Mouse (Mus musculus) natural killer cell, adult 2 months (primary cell): Measurements from ENCODE around the gene Snx25.

Experiments
- DNase-seq, 2 experiments: peaks; one replicate each; pipeline ENCODE4 v3.0.0; 2022; ENCODE audit warnings: low spot score in 2 of 2

The Snx25 gene

DNA sequence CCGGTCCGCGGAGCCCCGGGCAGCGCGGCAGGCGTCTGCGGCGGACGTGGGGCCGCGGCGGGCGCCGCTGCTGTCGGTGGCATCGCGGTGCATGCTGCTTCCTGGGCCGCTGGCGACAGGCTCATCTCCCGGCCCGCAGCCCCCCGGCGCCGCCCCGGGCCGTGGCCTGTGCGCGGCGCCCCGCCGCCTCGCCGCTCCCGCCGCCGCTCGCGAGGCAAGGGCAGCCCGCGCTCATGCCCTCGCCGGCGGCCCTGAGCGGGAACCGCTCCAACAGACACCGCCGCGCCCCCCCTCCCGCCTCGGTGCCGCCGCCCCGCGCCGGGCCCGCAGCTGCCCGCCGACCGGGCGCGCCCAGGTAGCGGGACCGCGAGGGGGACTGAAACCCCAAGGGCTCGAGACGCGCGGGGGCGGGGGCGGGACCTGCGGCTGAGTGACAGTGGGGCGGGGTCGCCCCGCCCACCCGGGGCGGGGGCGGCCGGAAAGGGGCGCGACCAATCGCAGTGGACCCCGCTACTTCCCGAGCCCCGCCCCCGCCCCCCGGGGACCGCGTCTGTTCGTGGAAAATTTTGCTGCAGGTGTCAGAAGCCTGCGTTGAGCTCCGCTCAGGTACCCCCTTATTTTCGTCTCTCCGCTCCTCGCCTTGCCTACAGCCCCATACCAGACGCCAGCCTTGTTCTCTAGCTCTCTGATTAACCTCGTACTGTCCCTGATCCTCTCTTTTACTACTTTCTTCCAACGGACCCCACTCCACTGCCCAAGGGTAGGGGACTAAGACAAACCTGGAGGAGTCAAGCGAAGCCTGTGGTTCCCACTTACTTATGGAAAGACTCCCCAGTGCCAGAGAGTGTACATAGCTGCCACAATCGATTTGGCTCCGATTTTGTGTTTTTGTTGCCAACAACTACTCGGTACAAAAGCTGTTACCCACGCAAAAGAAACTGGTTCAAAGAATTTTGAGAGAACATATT lies at the start of gene Snx25:
Snx25 (minus strand) TSS at position 96 of the 968 bp plus-strand sequence.
- DNase-seq = peak; percentile 64 to 86

DNA sequence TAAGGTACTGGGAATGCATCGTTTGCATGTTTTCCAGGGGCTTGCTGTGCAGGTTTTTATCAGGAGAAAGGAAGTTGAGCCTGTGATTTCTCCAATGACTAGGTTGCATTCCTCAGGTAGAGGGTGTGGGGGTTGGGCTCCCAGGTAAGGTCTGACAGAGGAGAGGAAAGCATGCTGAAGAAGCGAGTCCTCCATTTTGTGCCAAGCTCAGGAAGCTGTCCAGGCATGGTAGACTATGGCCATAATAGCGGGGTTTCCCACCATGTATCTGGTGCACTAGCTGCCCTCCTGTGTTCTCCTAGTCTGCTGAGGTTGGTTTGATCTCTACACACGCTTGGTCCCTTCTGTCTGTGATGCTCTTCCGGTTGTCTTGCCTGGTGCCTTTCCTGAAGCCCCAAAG lies 45.7 kb upstream of the Snx25 start:
- no peak for DNase-seq

DNA sequence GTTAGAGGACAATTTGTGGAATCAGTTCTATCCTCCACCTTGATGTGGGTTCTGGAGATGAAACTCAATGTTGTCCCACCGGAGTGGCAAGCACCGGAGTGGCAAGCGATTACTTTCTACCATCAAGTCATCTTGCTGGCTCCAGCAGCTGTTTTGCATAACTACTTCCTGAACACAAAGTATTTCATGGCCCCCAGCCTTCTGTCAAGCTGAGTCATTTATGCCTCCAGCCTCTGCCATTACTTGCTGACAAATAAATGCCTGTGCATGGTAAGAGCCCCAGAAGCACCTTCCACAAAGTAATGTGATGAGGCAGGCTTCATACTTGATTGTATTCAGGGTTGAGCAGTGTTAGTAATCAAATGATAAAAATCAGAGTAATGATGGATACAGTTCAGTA lies 44.9 kb upstream of the Snx25 start:
- no peak for DNase-seq

DNA sequence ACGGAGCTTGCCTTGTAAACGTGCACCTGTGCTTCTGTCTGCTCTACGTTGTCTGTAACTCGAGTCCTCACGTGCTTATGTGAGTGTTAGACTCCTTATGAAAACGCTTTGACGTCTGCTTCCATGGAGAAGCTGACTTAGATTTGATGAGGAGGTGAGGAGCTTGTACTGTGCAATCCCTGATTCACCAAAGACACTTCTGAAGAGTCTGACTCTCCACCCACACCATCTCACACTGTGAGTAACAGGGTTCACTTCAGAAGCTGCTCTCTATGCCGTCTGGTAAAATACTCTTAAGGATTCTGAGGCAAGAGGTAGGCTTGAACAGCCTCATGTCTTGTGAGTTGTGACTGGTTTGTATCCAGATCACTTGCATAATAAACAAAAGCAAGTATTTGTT lies 41.1 kb upstream of the Snx25 start:
- DNase-seq = no peak

DNA sequence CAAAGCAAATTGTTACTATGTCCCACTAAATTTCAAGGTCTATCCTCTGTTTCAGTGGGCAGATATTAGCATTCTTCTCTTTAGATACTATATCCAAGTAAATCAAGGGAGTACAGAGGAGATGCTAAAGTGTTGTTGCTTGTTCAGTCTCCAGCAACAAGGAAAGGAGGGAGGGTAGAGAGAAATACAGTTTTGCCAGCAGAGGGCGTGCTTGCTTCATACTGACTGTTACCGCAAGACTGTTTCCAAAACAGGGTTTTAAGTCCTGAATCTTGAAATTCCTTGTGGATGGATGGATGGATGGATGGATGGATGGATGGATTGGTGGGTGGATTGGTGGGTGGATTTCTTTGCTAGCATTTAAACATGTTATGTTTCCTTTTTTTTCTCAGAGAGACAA lies 33.4 kb upstream of the Snx25 start:
- DNase-seq = peak; percentile 26 to 47

DNA sequence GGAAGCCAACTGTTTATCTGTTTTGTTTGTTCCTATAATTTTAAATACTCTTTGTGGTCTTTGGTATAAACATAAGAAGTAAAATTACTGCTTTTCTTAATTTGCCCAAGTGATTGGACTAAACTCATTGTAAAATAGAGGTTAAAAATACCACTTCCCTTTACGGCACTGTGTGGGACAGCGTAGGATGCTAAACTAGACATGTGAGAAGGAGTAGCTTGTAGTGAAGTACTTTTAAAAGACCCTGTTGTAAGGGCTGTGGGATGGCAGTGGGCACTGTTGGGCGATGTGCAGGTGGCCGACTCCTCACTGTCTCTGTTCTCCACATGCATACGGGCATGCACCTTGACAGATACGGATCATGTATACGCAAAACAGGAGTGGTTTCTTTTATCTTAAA lies 28.2 kb upstream of the Snx25 start:
- no peak for DNase-seq

DNA sequence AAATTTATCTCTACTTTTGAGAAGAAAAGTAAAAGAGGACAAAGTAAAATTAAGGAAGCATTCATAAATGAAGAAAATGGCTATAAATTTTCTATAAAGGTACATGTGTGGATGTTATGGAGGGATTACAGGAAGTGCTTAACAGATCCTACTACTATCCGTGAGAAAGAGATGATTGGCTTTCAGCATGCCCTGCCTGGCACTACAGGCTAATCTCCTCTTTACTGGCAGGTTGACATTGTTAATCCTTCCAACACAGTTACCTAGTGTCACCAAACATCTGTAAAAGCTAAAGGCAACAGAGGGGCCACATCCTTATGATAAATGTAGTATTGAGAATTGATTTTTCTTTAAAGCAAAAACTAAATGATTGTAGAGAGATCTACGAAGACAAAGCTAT lies 21.7 kb upstream of the Snx25 start:
- DNase-seq = no peak

DNA sequence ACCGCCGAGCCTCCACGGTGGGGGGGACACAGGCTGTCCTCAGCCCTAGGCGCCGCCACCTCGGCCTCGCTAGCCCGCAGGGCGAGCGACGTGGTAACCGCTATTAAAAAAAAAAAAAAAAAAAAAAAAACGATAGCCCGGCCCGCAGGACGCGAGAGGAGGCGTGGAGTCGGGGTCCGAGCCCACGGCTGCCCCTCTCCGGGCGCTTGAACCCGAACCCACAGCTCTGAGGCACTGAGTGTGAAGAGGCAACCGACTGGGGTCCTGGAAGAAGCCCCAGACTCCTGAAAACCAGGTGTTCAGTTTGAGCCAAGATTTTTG lies 11.9 kb upstream of the Snx25 start:
- DNase-seq = no peak

DNA sequence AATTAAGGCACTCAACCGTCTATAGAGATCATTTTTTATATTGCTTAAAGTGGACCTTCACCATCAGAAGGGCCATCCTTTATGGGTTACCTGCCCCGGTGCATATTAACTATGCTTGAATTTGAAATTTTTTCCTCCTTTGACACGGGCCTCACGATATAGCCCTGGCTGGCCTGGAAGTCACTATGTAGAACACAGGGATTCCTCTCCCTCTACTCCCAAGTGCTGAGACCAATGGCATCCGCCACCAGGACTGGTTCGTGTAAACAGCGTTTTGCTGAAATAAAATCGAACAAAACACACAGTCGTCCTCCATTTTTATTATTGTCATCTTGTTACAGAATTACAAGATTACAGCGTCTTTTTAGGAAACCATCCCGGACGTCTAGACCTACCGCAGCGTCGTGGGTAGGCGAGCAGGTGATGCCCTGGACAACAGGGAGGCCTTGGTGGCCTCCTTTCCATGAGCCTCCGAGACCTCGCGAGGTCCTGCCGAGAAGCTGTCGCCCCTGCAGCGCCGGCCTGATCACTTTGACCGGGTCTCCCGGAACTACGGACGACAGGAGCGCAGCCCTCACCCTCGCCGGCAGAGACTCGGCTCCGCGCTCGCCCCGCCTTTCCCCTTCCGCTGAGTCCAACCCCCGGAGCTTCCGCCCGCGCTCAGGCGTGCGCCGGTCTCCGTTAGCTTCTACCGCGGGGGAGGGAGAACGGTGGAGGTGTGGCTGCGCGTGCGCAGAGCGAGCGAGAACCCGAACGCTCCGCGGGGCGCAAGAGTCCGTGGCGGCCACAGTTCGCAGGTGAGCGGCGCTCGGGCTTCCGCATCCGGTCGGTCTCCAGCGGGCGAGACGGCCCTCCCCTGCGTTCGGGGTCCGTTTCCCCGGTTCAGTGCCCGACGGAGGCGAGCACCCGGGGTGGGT lies 11.3 kb upstream of the Snx25 start:
- DNase-seq = peak; percentile 94 to 96

DNA sequence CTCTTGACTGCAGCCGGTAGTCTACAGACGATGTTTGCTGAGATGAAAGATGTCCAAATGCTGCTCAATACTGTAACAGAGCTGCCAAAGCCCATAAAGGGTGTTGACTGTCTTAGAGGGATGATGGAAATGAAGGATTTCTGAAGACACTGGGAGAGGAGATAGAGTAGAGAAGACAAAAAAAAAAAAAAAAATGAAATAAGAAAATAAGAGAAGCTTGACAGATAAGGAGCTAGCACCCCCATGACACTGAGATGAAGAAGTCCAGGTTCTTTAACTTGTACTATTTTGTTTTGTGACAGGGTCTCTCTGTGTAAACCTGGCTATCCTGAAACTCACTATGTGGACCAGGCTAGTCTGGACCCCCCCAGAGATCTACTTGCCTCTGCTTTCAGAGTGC lies 1.1 kb upstream of the Snx25 start:
- no peak for DNase-seq

DNA sequence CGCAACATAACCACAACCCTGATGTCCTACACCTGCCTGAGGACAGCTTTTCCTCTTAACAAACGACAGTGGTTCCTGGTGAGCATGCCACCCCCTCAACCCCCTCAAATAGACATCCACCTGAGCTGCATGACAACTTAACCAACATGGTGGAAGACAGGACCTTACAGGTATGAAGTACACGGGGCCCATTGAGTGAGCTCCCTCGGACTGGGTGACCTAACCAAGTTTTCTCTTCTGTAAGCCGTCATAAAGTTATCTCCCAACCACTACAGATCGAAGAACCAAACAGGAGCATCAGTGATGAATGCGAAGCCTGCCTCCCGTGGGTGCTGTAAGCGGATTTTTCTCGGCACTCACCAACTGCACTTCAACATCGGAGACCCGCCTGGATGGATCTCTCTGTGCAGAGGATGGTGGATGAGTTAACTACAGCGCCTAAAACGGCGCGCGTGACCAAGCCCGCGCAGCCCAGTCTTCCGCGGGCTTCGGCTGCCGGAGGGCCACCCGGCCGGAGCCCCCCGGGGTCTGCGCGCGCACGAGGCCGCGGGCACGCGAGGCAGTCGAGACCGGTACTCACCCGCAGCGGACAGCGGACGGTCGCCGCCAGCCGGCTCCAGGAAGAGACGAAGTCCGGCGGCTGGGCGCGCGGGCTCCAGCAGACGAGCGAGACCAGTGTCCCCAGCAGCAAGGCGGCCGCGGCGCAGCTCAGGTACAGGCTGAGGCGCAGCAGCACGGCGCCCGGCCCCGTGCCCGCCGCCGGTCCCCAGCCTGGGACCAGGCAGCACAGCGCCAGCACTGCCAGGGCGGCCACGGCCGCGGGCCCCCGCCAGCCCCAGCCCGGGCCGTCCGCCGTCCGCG lies 527 bp downstream of the Snx25 start, which contains the start of gene Cfap97:
Cfap97 (plus strand) TSS at position 570 of the 861 bp plus-strand sequence.
- no peak for DNase-seq

DNA sequence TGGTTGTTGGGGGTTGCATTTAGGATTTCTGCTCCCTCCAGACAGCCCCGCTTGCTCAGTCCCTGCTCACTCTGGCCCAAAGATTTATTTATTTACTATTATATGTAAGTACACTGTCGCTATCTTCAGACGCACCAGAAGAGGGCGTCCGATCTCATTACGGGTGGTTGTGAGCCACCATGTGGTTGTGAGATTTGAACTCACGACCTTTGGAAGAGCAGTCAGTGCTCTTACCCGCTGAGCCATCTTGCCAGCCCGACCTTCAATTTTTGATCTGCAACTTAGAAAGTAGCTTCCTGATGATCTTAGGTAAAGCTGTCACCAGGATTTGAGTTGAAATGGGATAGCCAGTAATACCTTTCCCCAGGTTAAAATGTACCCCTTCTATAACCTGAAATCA lies 2.2 kb downstream of the Snx25 start:
- no peak for DNase-seq

DNA sequence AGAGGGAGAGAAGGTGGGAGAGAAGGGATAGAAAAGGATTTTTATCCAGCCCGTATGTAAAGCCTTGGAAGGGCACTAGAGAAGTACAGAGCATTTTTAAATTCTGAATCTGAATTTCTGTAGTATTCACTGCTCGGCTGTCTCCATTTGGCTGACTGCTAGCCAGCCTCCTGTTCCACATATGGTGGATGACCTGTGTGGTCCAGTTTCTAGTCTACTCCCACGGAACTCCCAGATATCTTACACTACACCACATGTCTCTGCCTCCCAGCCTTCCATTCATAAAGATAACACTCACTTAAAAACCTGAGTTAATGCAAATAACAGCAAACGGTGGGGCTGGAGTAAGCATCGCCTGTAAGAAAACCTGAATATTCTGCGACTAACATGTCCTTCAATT lies 2.7 kb downstream of the Snx25 start:
- DNase-seq = no peak

DNA sequence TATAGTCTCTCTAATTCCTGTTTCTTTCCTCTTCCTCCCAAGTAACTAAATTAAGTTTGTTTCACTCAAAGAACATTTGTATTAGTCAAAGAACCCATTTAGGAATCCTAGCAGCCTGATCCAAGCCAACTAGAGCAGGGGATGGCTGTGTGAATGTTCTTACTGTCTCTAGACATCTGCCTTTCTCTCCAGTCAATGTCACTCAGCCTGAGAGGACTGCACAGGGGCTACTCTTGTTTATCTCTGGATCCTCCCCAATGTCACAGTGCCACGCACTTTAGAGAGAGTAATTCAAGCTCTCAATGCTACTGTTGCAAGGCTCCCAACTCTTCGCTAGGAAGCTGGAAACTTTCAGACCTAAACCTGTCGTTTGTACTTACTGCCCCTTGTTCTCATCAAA lies 5.8 kb downstream of the Snx25 start:
- no peak for DNase-seq

DNA sequence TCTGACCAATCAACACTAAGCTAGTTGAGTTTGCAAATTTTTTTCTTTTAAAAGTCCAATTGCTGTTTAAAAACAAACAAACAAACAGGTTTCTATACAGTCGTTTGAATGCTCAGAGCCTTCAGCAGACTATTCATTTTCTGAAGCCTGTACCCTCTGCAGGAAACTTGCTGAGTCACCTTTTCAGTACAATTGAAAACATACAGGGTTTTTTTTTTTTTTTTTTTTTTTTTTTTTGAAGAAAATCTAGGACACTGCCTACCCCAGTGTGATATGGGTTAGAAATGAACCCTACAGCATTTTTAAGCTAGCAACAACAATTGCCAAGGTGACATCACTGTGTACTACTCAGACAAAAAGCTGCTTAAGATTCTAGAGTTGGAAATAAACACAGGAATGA lies 8.0 kb downstream of the Snx25 start:
- DNase-seq = no peak

DNA sequence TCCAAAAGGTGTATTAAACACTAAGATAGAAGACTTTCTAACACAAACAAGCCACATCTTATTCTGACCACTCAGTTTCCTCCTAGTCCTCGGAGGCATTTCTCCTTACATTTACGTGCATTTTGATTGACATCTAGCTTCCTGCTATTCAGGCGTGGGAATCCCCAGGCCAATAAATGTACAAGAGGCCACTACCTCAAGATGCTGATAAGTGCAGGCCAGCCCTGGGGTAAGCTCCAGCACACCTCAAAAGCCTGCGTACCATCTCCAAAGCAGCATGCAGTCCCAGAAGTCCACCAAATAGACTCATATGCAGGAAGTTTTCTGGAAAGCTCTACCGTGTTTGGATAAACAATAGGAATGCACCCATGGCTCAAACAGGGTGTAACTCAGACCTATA lies 8.5 kb downstream of the Snx25 start:
- DNase-seq = no peak

DNA sequence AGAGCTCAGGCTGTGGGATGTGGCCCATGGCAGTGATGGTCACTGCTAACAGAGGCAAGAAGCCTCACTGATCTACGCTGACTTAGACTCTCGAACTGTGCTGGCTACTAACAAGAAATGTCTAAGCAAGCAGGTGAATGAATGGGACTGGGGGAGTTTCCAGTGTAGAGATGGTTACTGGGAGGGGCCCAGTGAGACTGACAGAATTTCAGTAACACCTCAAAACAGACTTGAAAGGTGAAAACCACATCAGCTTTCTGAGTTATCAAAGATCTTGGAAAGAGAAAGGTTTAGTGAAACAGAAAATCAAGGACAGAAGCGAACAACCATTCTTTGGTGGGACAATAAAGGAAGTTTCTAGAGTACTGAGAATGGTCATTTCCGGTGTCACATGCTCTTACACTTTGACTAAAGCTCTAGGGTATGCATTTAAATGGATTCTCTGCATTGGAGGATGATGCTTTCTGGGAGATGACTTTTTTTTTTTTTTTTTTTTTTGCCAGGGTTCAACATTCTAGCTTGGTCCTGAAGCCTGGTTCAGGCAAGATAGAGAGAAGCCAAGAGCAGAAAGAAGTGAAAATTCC lies 9.4 kb downstream of the Snx25 start:
- no peak for DNase-seq

DNA sequence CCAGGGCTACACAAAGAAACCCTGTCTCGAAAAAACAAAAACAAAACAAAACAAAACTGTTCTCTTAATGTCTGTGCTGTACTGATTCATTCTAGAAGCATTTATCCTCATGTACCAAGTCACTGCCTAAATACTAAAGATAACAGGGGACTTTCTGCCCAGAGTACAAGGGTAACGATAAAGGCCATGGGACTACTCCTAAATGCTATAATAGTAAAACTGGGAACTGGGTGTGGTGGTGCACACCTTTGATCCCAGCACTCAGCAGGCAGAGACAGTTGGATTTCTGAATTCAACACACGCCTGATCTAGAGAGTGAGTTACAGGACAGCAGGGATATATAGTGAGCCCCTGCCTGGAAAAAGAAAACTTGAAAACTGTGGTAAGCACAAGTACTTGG lies 10.3 kb downstream of the Snx25 start:
- no peak for DNase-seq

DNA sequence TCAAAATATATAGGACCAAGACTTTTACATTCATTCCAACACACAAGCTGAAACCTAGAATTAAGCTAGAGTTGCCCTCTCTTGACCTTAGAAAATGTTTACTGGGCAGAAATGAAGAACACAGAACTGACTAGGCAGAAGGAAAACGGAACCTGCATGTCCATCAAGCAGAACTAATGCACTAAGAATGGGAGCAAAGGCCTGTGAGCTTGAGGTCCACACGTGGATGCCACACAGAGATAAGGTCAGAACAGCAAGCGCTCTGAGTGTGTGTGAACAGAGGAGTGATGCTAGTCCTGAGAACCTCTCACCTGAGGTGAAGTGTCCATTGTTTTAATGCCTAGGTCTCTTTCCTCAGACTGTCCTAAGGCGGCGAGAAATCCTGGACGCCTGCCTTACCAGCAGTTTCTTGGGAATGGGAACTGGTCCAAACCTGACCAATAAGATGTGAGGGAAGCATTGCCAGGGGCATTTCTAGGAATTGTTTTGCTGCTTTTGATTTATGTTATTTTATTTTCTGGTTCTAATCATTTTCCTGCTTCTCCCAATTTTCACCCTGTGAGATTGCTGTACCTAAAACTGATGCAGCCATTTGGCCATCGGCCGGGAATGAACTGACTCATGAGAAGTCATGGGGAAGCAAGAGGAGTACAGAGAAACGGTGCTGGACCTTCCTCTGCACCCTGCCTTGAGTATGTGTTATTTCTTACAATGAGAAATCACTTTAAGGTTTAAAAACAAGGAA lies 11.4 kb downstream of the Snx25 start:
- DNase-seq = no peak

DNA sequence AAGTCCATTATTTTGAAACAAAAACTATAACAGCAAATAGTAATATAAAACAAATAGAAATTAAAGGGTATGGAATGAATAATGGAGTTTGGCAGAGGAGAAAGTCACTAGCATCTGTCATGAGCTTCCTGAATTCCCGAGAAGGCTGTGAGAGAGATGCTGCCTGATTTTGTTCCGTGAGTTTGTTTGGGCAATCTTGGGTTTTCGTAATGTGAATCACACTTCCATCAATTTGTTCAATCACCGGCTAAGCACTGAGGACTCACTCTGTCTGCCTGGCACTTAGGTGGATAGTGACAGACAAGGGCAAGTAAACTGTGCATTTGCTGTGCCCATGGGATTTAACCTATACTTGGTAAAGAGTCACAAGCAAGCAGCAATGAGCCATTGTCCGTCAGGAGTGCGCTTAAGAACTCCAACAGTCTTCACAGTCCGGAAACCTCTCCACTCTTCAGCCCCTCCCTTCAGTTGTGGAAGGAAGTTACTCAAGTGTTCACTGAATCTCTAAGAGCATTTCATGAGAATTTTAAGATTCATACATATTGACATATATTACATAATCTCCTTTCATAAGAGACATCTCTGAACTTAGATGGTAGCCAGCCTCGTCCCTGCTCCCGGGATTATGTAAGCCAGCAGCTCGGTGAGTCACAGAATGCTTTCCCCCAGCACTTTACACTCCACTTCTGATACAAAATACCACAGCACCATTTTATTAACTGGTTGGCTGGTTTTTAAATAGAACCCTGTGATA lies 13.9 kb downstream of the Snx25 start:
- no peak for DNase-seq
